Comparison of ENCODE assay signal across 10 mouse cellular contexts in genomic region chr10:120894978-120895898, GRCm38 (mm10). TPM values are rescaled to one million over a fixed set of nuclear protein-coding genes. Genes with fewer than 3 reads are reported as not detected.
DNase-seq lines count a peak whose midpoint lies in the region; ATAC-seq and TF ChIP-seq lines count a peak whose summit lies in the region.
"Had no signal": no experiment of that assay in that cellular context is flagged by ENCODE, and none has a peak within 500 bp of the region (broad histone marks: within the 10 kb centered on the region; RNA-seq: fewer than 3 reads in every experiment).

No protein-coding gene starts in this region.

- H3K9me3 ChIP-seq in kidney, postnatal 0 days (replicated peaks; ENCODE audit: low read length), result no peaks in the 10 kb centered on the region
- no peaks in the 10 kb centered on the region for H3K9me3 ChIP-seq in liver, embryonic 15.5 days (replicated peaks)
- 0 out of 2 replicates have a peak, but pooled peaks cover 4% of the 10 kb centered on the region for H3K9me3 ChIP-seq in hindbrain, embryonic 14.5 days (ENCODE audit: control insufficient read depth, low read length)
- H3K9me3 ChIP-seq: forebrain, embryonic 15.5 days had no signal

- H3K4me2 ChIP-seq in kidney, postnatal 0 days (ENCODE audit: low read length), result peak overlapping the region; percentile 34; the same call in 1 of the 2 replicates
- no peak overlapping the region for H3K4me2 ChIP-seq in liver, embryonic 15.5 days
- H3K4me2 ChIP-seq in hindbrain, embryonic 14.5 days (replicated peaks), result no peak overlapping the region
- H3K4me2 ChIP-seq: forebrain, embryonic 15.5 days had no signal

- whole genome bisulfite sequencing in kidney, postnatal 0 days, result 72% methylated on average over 15 of the region's 15 CpGs
- WGBS in liver, embryonic 15.5 days (ENCODE audit: insufficient replicate concordance), result 41% methylated on average over 15 of the region's 15 CpGs
- WGBS in hindbrain, embryonic 14.5 days, result 85% methylated on average over 15 of the region's 15 CpGs

- no peak for TF ChIP-seq POLR2A in embryonic fibroblast, embryonic 13.5 days (IDR thresholded peaks at IDR 0.05; ENCODE audit: low read depth, low read length)

- DNase-seq in kidney, postnatal 0 days (ENCODE audit: low spot score), result no peak
- DNase-seq in kidney, postnatal 10 days, result no peak
- DNase-seq in retina, postnatal 1 day, result no peak
- no peak for DNase-seq in hindbrain, embryonic 14.5 days (ENCODE audit: low spot score)
- DNase-seq: cerebellum, adult 18-20 months had no signal

- no peak for TF ChIP-seq CTCF in kidney, postnatal 0 days (IDR thresholded peaks at IDR 0.05; ENCODE audit: low read depth)
- no peak for TF ChIP-seq CTCF in embryonic fibroblast, embryonic 13.5 days (IDR thresholded peaks at IDR 0.05; ENCODE audit: borderline replicate concordance, insufficient read depth, low read length)

- 0 out of 2 replicates have a peak, but pooled peaks cover 4% of the 10 kb centered on the region for H3K4me1 ChIP-seq in kidney, postnatal 0 days (replicated peaks; ENCODE audit: insufficient read depth, low read length)
- H3K4me1 ChIP-seq in brown adipose tissue, adult 24 weeks (ENCODE audit: control insufficient read depth, insufficient read depth, insufficient read length, low read length), result peaks cover 27% of the 10 kb centered on the region
- H3K4me1 ChIP-seq in embryonic fibroblast, embryonic 13.5 days (ENCODE audit: control insufficient read depth, insufficient read depth, low read length), result peaks cover 6% of the 10 kb centered on the region; the same call in 1 of the 2 replicates
- H3K4me1 ChIP-seq in liver, embryonic 15.5 days (replicated peaks), result peaks cover 7% of the 10 kb centered on the region; the same call in 1 of the 2 replicates
- H3K4me1 ChIP-seq in hindbrain, embryonic 14.5 days (replicated peaks; ENCODE audit: control insufficient read depth, insufficient read depth, low read length), result peaks cover 4% of the 10 kb centered on the region; the same call in 1 of the 2 replicates

- no peaks in the 10 kb centered on the region for H3K27me3 ChIP-seq in kidney, postnatal 0 days (ENCODE audit: insufficient read depth, low read length)
- peaks cover 34% of the 10 kb centered on the region for H3K27me3 ChIP-seq in liver, embryonic 15.5 days
- H3K27me3 ChIP-seq in hindbrain, embryonic 14.5 days (ENCODE audit: control insufficient read depth, insufficient read depth, low read length), result 0 out of 2 replicates have a peak, but pooled peaks cover 10% of the 10 kb centered on the region

- no peak overlapping the region for H3K4me3 ChIP-seq in kidney, postnatal 0 days (replicated peaks; ENCODE audit: low read depth, low read length)
- no peak overlapping the region for H3K4me3 ChIP-seq in brown adipose tissue, adult 24 weeks (ENCODE audit: insufficient read depth, low read depth, low read length)
- no peak overlapping the region for H3K4me3 ChIP-seq in embryonic fibroblast, embryonic 13.5 days (ENCODE audit: insufficient read depth, low read length)
- H3K4me3 ChIP-seq in liver, embryonic 15.5 days (replicated peaks), result no peak overlapping the region
- H3K4me3 ChIP-seq in hindbrain, embryonic 14.5 days (replicated peaks; ENCODE audit: low read length), result no peak overlapping the region
- H3K4me3 ChIP-seq: forebrain, embryonic 15.5 days had no signal

- no peaks in the 10 kb centered on the region for H3K36me3 ChIP-seq in kidney, postnatal 0 days (ENCODE audit: insufficient read depth, low read length)
- H3K36me3 ChIP-seq in liver, embryonic 15.5 days (replicated peaks), result no peaks in the 10 kb centered on the region
- no peaks in the 10 kb centered on the region for H3K36me3 ChIP-seq in hindbrain, embryonic 14.5 days (replicated peaks; ENCODE audit: control insufficient read depth, insufficient read depth)
- H3K36me3 ChIP-seq: forebrain, embryonic 15.5 days had no signal

- no peak overlapping the region for H3K27ac ChIP-seq in kidney, postnatal 0 days
- H3K27ac ChIP-seq in brown adipose tissue, adult 24 weeks (replicated peaks; ENCODE audit: low read depth, low read length), result 0 out of 2 replicates have a peak overlapping the region, but pooled peaks have one; percentile 0
- 0 out of 2 replicates have a peak overlapping the region, but pooled peaks have one; percentile 11 for H3K27ac ChIP-seq in embryonic fibroblast, embryonic 13.5 days (ENCODE audit: insufficient read depth, low read length)
- no peak overlapping the region for H3K27ac ChIP-seq in liver, embryonic 15.5 days (replicated peaks)
- no peak overlapping the region for H3K27ac ChIP-seq in hindbrain, embryonic 14.5 days
- H3K27ac ChIP-seq: forebrain, embryonic 15.5 days had no signal

- no peak overlapping the region for H3K9ac ChIP-seq in kidney, postnatal 0 days (ENCODE audit: low read depth, low read length)
- H3K9ac ChIP-seq in liver, embryonic 15.5 days, result no peak overlapping the region
- no peak overlapping the region for H3K9ac ChIP-seq in hindbrain, embryonic 14.5 days
- H3K9ac ChIP-seq: forebrain, embryonic 15.5 days had no signal

- no peak for ATAC-seq in kidney, postnatal 0 days (replicated peaks; ENCODE audit: low FRiP score, low read depth)
- 0 out of 2 replicates have a peak, but pooled peaks have one; percentile 25 for ATAC-seq in liver, embryonic 15.5 days (ENCODE audit: insufficient read depth)
- no peak for ATAC-seq in hindbrain, embryonic 14.5 days (ENCODE audit: low FRiP score)
- ATAC-seq: forebrain, embryonic 15.5 days; midbrain, embryonic 16.5 days had no signal

RNA-seq across cellular contexts. Expression of gene Msrb3, which starts 3.7 kb away (rescaled TPM):
- polyA plus RNA-seq in kidney, postnatal 0 days (2015; fragmentation: Nextera tagmentation; extraction: Ambion mirVana), result 9.9 and 13.2 TPM in 2 replicates
- polyA plus RNA-seq in brown adipose tissue, adult 24 weeks (2012; ENCODE audit: insufficient read depth, insufficient read length, missing spikeins), result 26.0 and 28.9 TPM in 2 replicates
- polyA plus RNA-seq in embryonic fibroblast, embryonic 13.5 days (2011; ENCODE audit: insufficient read length, low read depth, missing spikeins), result 181 and 191 TPM in 2 replicates
- polyA plus RNA-seq in liver, embryonic 15.5 days (2015; fragmentation: Nextera tagmentation; extraction: Ambion mirVana), result 1.2 and 1.3 TPM in 2 replicates
- 0.77 and 1.3 TPM in 2 replicates for polyA plus RNA-seq in hindbrain, embryonic 14.5 days (2014; fragmentation: Nextera tagmentation; extraction: Ambion mirVana)

Comparison
In these comparisons a context has a peak if more than half of its experiments do, and no peak if none do; other contexts are left out.
1. H3K27ac ChIP-seq: peak in brown adipose tissue, adult 24 weeks (single experiment) and embryonic fibroblast, embryonic 13.5 days (single experiment); none in kidney, postnatal 0 days (single experiment), liver, embryonic 15.5 days (single experiment) and hindbrain, embryonic 14.5 days (single experiment).